Mouse (Mus musculus) embryonic fibroblast, embryonic 13.5 days (primary cell): ENCODE measurements around the gene Cltb.
"Not testable (repeated sequence)": the region's sequence is repeated elsewhere in the genome, so short reads cannot be mapped to it uniquely, and the experiment has no call there.

Source experiments
- CTCF ChIP-seq: IDR thresholded peaks from 2 replicates; pipeline ENCODE4 v1.5.1; 2011; ENCODE audit warnings: mild to moderate bottlenecking, control low read depth, low read length, moderate library complexity, borderline replicate concordance; ENCODE audit not compliant: insufficient read depth
- POLR2A ChIP-seq: IDR thresholded peaks from 2 replicates; pipeline ENCODE4 v1.6.1; 2011; ENCODE audit warnings: low read depth, mild to moderate bottlenecking, control low read depth, low read length, moderate library complexity

- TF ChIP-seq CTCF, POLR2A: not testable (repeated sequence)
These were observed 2.0 kb upstream of the Cltb start for GRCm38 (mm10) chr13:54613141-54613540.
